Mouse (Mus musculus) embryonic facial prominence, embryonic 11.5 days (tissue): ENCODE results near the gene Atp6v1a. TPM values are rescaled to one million over a fixed set of nuclear protein-coding genes. Genes with fewer than 3 reads are reported as not detected.

Source experiments
- ATAC-seq: fragments of 200-750 bp; cut with Nextera tagmentation; replicated peaks from 2 replicates; pipeline ENCODE4 v1.8.0; 2017; ENCODE audit warnings: low read depth; ENCODE audit not compliant: insufficient number of reproducible peaks, low FRiP score, low TSS enrichment
- DNase-seq: peaks from one replicate; pipeline ENCODE4 v3.0.0-alpha.2; 2015; ENCODE audit warnings: low spot score
- H3K27ac ChIP-seq: fragments of 300-500 bp; sonication (generic); replicated peaks from 2 replicates; pipeline ENCODE4 v1.5.1; 2014; ENCODE audit warnings: mild to moderate bottlenecking, low read depth, low read length, control low read depth
- H3K27me3 ChIP-seq: fragments of 300-500 bp; sonication (generic); 2 replicates; pipeline ENCODE4 v1.6.1; 2014; ENCODE audit warnings: mild to moderate bottlenecking, low read length, moderate library complexity, mixed read lengths; ENCODE audit not compliant: control insufficient read depth, insufficient read depth
- H3K36me3 ChIP-seq: fragments of 300-500 bp; sonication (generic); replicated peaks from 2 replicates; pipeline ENCODE4 v1.6.1; 2014; ENCODE audit warnings: low read depth, mild to moderate bottlenecking, low read length, moderate library complexity, mixed read lengths; ENCODE audit not compliant: control insufficient read depth, insufficient read depth
- H3K4me1 ChIP-seq: fragments of 300-500 bp; sonication (generic); 2 replicates; pipeline ENCODE4 v1.6.1; 2014; ENCODE audit warnings: low read length, mixed read lengths; ENCODE audit not compliant: control insufficient read depth, insufficient read depth
- H3K4me2 ChIP-seq: fragments of 300-500 bp; sonication (generic); 2 replicates; pipeline ENCODE4 v1.6.1; 2014; ENCODE audit warnings: low read depth, mild to moderate bottlenecking, control low read depth, low read length, moderate library complexity
- H3K4me3 ChIP-seq: fragments of 300-500 bp; sonication (generic); 2 replicates; pipeline ENCODE4 v1.5.1; 2014; ENCODE audit warnings: low read depth, low read length, control low read depth
- H3K9ac ChIP-seq: fragments of 300-500 bp; sonication (generic); replicated peaks from 2 replicates; pipeline ENCODE4 v1.6.1; 2014; ENCODE audit warnings: mild to moderate bottlenecking, control low read depth, low read length
- H3K9me3 ChIP-seq: fragments of 300-500 bp; sonication (generic); replicated peaks from 2 replicates; pipeline ENCODE4 v1.6.1; 2016; ENCODE audit warnings: mild to moderate bottlenecking, low read length, inconsistent platforms, mixed read lengths; ENCODE audit not compliant: control insufficient read depth
- WGBS: fragments of 180-500 bp; shearing (Covaris S2); extraction: QIAGEN DNeasy Blood & Tissue Kit; methylation state at CpG from one replicate; pipeline ENCODE4 v1.1.7; 2014; 5-methylcytosine and 5-hydroxymethylcytosine counted together
- polyA plus RNA-seq: library from polyadenylated mRNA; unstranded; fragments of >200 nt; fragmentation: Nextera tagmentation; extraction: Ambion mirVana; gene quantifications from 2 replicates; pipeline ENCODE4 v1.2.1, GENCODE M21; 2014

Atp6v1a gene
- polyA plus RNA-seq, 1 experiment from 2014 or later: 61.9 TPM

GRCm38 (mm10) chr16:44133187-44133586, 6.3 kb downstream of the Atp6v1a start:
- Histone ChIP-seq H3K36me3 (no peaks in the 10 kb centered on the region), H3K4me1 (no peaks in the 10 kb centered on the region), H3K9me3 (no peaks in the 10 kb centered on the region), H3K27me3 (no peaks in the 10 kb centered on the region), H3K4me2 (no peak overlapping the region), H3K27ac (no peak overlapping the region), H3K4me3 (no peak overlapping the region), H3K9ac (no peak overlapping the region)
- WGBS: 82% methylated on average over 3 of the region's 3 CpGs
- no peak for DNase-seq
- ATAC-seq: no peak

GRCm38 (mm10) chr16:44132300-44132699, 7.2 kb downstream of the Atp6v1a start:
- Histone ChIP-seq H3K4me2 (no peak overlapping the region), H3K4me1 (no peaks in the 10 kb centered on the region), H3K27me3 (no peaks in the 10 kb centered on the region), H3K9me3 (no peaks in the 10 kb centered on the region), H3K9ac (no peak overlapping the region), H3K4me3 (no peak overlapping the region), H3K36me3 (no peaks in the 10 kb centered on the region), H3K27ac (no peak overlapping the region)
- 85% methylated on average over 4 of the region's 4 CpGs for WGBS
- ATAC-seq (no peak), DNase-seq (no peak)

- no peak for ATAC-seq
- WGBS: 76% methylated on average over 4 of the region's 4 CpGs
- no peak for DNase-seq
These were observed 13.1 kb downstream of the Atp6v1a start for GRCm38 (mm10) chr16:44126437-44126836.

GRCm38 (mm10) chr16:44125436-44125835, 14.1 kb downstream of the Atp6v1a start:
- Histone ChIP-seq H3K4me1 (no peaks in the 10 kb centered on the region), H3K9me3 (no peaks in the 10 kb centered on the region), H3K4me2 (no peak overlapping the region), H3K9ac (no peak overlapping the region), H3K36me3 (no peaks in the 10 kb centered on the region), H3K27ac (no peak overlapping the region), H3K4me3 (no peak overlapping the region), H3K27me3 (no peaks in the 10 kb centered on the region)
- ATAC-seq (no peak), DNase-seq (no peak)
- WGBS: 91% methylated on average over 2 of the region's 2 CpGs

More at GRCm38 (mm10) chr16:44126437-44126836, 13.1 kb downstream of the Atp6v1a start:
- Histone ChIP-seq H3K27me3 (no peaks in the 10 kb centered on the region), H3K9ac (no peak overlapping the region), H3K4me1 (no peaks in the 10 kb centered on the region), H3K9me3 (no peaks in the 10 kb centered on the region), H3K4me3 (no peak overlapping the region), H3K4me2 (no peak overlapping the region), H3K36me3 (no peaks in the 10 kb centered on the region), H3K27ac (no peak overlapping the region)

- DNase-seq (no peak), ATAC-seq (no peak)
- Histone ChIP-seq H3K4me2 (no peak overlapping the region), H3K27ac (no peak overlapping the region), H3K36me3 (no peaks in the 10 kb centered on the region), H3K9ac (no peak overlapping the region), H3K9me3 (no peaks in the 10 kb centered on the region), H3K4me3 (no peak overlapping the region), H3K4me1 (no peaks in the 10 kb centered on the region), H3K27me3 (no peaks in the 10 kb centered on the region)
- WGBS: 80% methylated on average over 1 of the region's 1 CpGs
These were observed 14.8 kb downstream of the Atp6v1a start for GRCm38 (mm10) chr16:44124713-44125112.

GRCm38 (mm10) chr16:44123786-44124185, 15.7 kb downstream of the Atp6v1a start:
- H3K27me3 ChIP-seq: no peaks in the 10 kb centered on the region
- H3K9me3 ChIP-seq: no peaks in the 10 kb centered on the region
- WGBS: 80% methylated on average over 2 of the region's 2 CpGs
- H3K9ac ChIP-seq: no peak overlapping the region
- no peaks in the 10 kb centered on the region for H3K36me3 ChIP-seq
- ATAC-seq (no peak), DNase-seq (no peak)
- no peaks in the 10 kb centered on the region for H3K4me1 ChIP-seq
- no peak overlapping the region for H3K27ac ChIP-seq
- no peak overlapping the region for H3K4me2 ChIP-seq
- H3K4me3 ChIP-seq: no peak overlapping the region

GRCm38 (mm10) chr16:44122982-44123725, 16.4 kb downstream of the Atp6v1a start:
- no peaks in the 10 kb centered on the region for H3K4me1 ChIP-seq
- no peak for ATAC-seq
- no peak overlapping the region for H3K9ac ChIP-seq
- 86% methylated on average over 7 of the region's 7 CpGs for WGBS
- no peaks in the 10 kb centered on the region for H3K36me3 ChIP-seq
- H3K4me2 ChIP-seq: no peak overlapping the region
- no peak overlapping the region for H3K4me3 ChIP-seq
- H3K27me3 ChIP-seq: no peaks in the 10 kb centered on the region
- H3K27ac ChIP-seq: no peak overlapping the region
- DNase-seq: no peak
- no peaks in the 10 kb centered on the region for H3K9me3 ChIP-seq

- Histone ChIP-seq H3K27me3 (no peaks in the 10 kb centered on the region), H3K36me3 (no peaks in the 10 kb centered on the region), H3K4me3 (no peak overlapping the region), H3K9ac (no peak overlapping the region), H3K4me1 (no peaks in the 10 kb centered on the region), H3K27ac (no peak overlapping the region), H3K4me2 (no peak overlapping the region), H3K9me3 (no peaks in the 10 kb centered on the region)
- WGBS: 89% methylated on average over 6 of the region's 6 CpGs
- DNase-seq (no peak), ATAC-seq (no peak)
These were observed 16.9 kb downstream of the Atp6v1a start for GRCm38 (mm10) chr16:44122574-44122973.
